ENCODE assay signal across 24 mouse cellular contexts in the genomic region with DNA sequence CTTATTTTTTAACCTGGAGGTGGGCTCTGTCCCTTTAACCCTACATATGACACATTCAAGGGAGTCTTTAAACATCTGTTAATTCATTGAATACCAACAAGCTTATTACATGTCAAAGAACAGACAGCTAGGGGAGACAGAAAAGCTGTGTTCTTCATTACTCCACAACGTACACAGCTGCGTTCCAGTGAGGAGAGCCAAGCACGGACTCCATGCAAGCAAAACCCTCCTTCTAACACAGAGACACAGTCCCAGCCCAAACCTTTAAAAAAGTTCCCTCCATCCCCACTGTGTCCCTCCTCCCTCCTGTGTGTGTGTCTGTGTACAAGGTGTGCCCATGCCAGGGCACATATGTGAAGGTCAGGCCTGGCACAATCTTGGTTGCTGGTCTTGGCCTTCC. TPM values are rescaled to one million over a fixed set of nuclear protein-coding genes. Genes with fewer than 3 reads are reported as not detected.
"Had no signal": no experiment of that assay in that cellular context is flagged by ENCODE, and none has a peak within 500 bp of the region (broad histone marks: within the 10 kb centered on the region; RNA-seq: fewer than 3 reads in every experiment).

No protein-coding gene starts in this region.

- H3K9me3 ChIP-seq: heart, embryonic 10.5 days; heart, embryonic 12.5 days; hindbrain, embryonic 13.5 days; hindbrain, embryonic 15.5 days; kidney, embryonic 15.5 days had no signal

- DNase-seq: gastrocnemius, adult 2 months; gastrocnemius, postnatal 10 days; gastrocnemius, postnatal 25 days; heart, adult 18-20 months; heart, postnatal 10 days; heart, postnatal 4 days; kidney, adult 11 months; kidney, adult 2 months; kidney, adult 9 months; kidney, postnatal 14 days; kidney, postnatal 36 days; layer of hippocampus, adult 9-11 months; layer of hippocampus, postnatal 36 days; left cerebral cortex, postnatal 4 days had no signal

- H3K9ac ChIP-seq: heart, embryonic 12.5 days; hindbrain, embryonic 13.5 days; hindbrain, embryonic 15.5 days; kidney, embryonic 15.5 days had no signal

- H3K27me3 ChIP-seq: hindbrain, embryonic 15.5 days had no signal

- H3K36me3 ChIP-seq: heart, embryonic 10.5 days; heart, embryonic 12.5 days; hindbrain, embryonic 13.5 days; hindbrain, embryonic 15.5 days; kidney, embryonic 15.5 days had no signal

- H3K4me1 ChIP-seq: heart, embryonic 10.5 days; heart, embryonic 12.5 days; hindbrain, embryonic 13.5 days; hindbrain, embryonic 15.5 days had no signal

- H3K27ac ChIP-seq: gastrocnemius, adult 2 months; heart, embryonic 10.5 days; hindbrain, embryonic 13.5 days; hindbrain, embryonic 15.5 days; hindbrain, postnatal 0 days; kidney, embryonic 15.5 days; kidney, postnatal 0 days had no signal

- H3K4me2 ChIP-seq: heart, embryonic 12.5 days; hindbrain, embryonic 13.5 days; hindbrain, embryonic 15.5 days; kidney, embryonic 15.5 days had no signal

- H3K4me3 ChIP-seq: gastrocnemius, adult 2 months; heart, embryonic 10.5 days; heart, embryonic 12.5 days; hindbrain, embryonic 13.5 days; hindbrain, embryonic 15.5 days; kidney, embryonic 15.5 days had no signal

- ATAC-seq: forebrain, embryonic 16.5 days; hindbrain, postnatal 0 days; intestine, embryonic 16.5 days had no signal

RNA-seq across cellular contexts. Expression of gene Gm27021, which starts 38.3 kb away (rescaled TPM):
- polyA plus RNA-seq: heart, embryonic 12.5 days; heart, embryonic 16.5 days; kidney, adult 2 months had no signal
